Mouse (Mus musculus) ES-E14 (cell line): Measurements from ENCODE around the gene Tmem165. TPM values are rescaled to one million over a fixed set of nuclear protein-coding genes. Genes with fewer than 3 reads are reported as not detected.
A peak's percentile ranks its signal among the peaks of the same experiment; 100 is the strongest.

Experiments used
- DNase-seq: peaks from one replicate; pipeline ENCODE4 v3.0.0-alpha.2; 2013; ENCODE audit warnings: low read depth, low spot score
- H3K27ac ChIP-seq: 2 replicates; pipeline ENCODE4 v1.5.1; 2012; ENCODE audit warnings: low read depth, mild to moderate bottlenecking, low read length, moderate library complexity, mixed read lengths; ENCODE audit not compliant: poor library complexity, insufficient read depth, severe bottlenecking
- H3K36me3 ChIP-seq: 2 replicates; pipeline ENCODE4 v1.6.1; 2012; ENCODE audit warnings: mild to moderate bottlenecking, low read length, moderate library complexity, mixed read lengths; ENCODE audit not compliant: control insufficient read depth, poor library complexity, insufficient read depth, severe bottlenecking
- H3K4me1 ChIP-seq, 2 experiments: fragments of 150-350 bp in 1 of 2; sonication (generic) in 1 of 2; 2 replicates each; pipeline ENCODE4 v1.6.1; 2012; ENCODE audit warnings: low read length in 2 of 2, mild to moderate bottlenecking in 1 of 2, mixed read lengths in 1 of 2; ENCODE audit not compliant: control insufficient read depth in 2 of 2, insufficient read depth in 2 of 2, poor library complexity in 1 of 2
- H3K4me3 ChIP-seq, 2 experiments: fragments of 150-350 bp in 1 of 2; sonication (generic) in 1 of 2; 2 replicates each; pipeline ENCODE4 v1.5.1; 2012; ENCODE audit warnings: low read length in 2 of 2, low read depth in 1 of 2, mild to moderate bottlenecking in 1 of 2, mixed read lengths in 1 of 2; ENCODE audit not compliant: insufficient read depth in 1 of 2, poor library complexity in 1 of 2, severe bottlenecking in 1 of 2
- H3K9ac ChIP-seq: 2 replicates; pipeline ENCODE4 v1.6.1; 2012; ENCODE audit warnings: low read depth, mild to moderate bottlenecking, low read length, mixed read lengths; ENCODE audit not compliant: poor library complexity, insufficient read depth, severe bottlenecking
- H3K9me3 ChIP-seq: fragments of 150-350 bp; sonication (generic); 2 replicates; pipeline ENCODE4 v1.6.1; 2012; ENCODE audit warnings: low read depth, mild to moderate bottlenecking, low read length; ENCODE audit not compliant: control insufficient read depth, insufficient read depth
- CHD2 ChIP-seq: IDR thresholded peaks from 2 replicates; pipeline ENCODE4 v1.6.1; 2014; ENCODE audit warnings: mild to moderate bottlenecking, low read depth, low read length, inconsistent platforms
- HCFC1 ChIP-seq: IDR thresholded peaks from 2 replicates; pipeline ENCODE4 v1.6.1; 2012; ENCODE audit warnings: low read length, inconsistent platforms, borderline replicate concordance; ENCODE audit not compliant: insufficient read depth
- MAFK ChIP-seq: IDR thresholded peaks from 2 replicates; pipeline ENCODE4 v1.6.1; 2014; ENCODE audit warnings: mild to moderate bottlenecking, low read depth, low read length, inconsistent platforms; ENCODE audit not compliant: insufficient read depth
- ZC3H11A ChIP-seq: IDR thresholded peaks from 2 replicates; pipeline ENCODE4 v1.6.1; 2012; ENCODE audit warnings: low read depth, mild to moderate bottlenecking, inconsistent platforms, low read length, borderline replicate concordance
- ZNF384 ChIP-seq: IDR thresholded peaks from 2 replicates; pipeline ENCODE4 v1.6.1; 2012; ENCODE audit warnings: low read depth, low read length, inconsistent platforms
- in situ Hi-C, 2 experiments: fragments of 600-800 bp; cut with MboI; formaldehyde crosslinking; loops; one replicate each; pipeline ENCODE4 v1.15.1; 2025; ENCODE audit warnings: low sequenced_read_pairs in 2 of 2, inconsistent platforms in 1 of 2; ENCODE audit not compliant: unreplicated experiment in 2 of 2
- total RNA-seq: library from RNA; depleted of rRNA; stranded (reverse); fragments of 300-350 nt; gene quantifications from 2 replicates; pipeline ENCODE4 v1.2.3, GENCODE M21; 2012; rRNA removed

Tmem165 gene
- 104 and 150 TPM in 2 replicates for total RNA-seq

DNA sequence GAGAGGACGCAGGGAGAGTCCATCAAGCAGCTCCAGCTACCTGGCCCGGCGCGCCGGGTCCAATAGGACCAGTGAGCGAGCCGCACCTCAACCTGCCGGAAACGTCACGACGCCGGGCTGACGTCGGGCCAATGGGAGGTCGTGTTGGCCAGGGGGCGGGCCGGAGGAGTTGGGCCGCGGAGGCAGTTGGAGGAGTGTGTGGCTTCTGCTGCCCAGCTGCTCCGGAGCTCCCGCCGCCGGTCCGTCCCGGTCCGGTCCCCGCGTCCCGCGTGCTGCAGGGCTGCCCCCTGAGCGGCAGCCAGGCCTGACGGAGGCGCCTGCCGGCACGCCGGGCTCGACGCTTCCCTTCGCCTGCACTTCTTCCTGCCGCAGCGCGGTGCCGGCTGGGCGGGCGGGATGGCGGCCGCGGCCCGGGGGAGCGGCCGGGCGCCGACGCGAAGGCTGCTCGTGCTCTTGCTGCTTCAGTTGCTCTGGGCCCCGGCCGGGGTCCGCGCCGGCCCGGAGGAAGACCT is at the start of gene Tmem165:
Tmem165 (plus strand) TSS at position 131 of the 512 bp plus-strand sequence.
- H3K36me3 ChIP-seq: peaks cover 3% of the 10 kb centered on the region; the same call in 1 of the 2 replicates
- DNase-seq: peak; percentile 81
- H3K27ac ChIP-seq: peak within 1 kb of the TSS; percentile 65
- TF ChIP-seq CHD2 (no peak), ZNF384 (no peak), HCFC1 (peak; percentile 63; the same call in 1 of the 2 replicates), ZC3H11A (no peak)
- in situ Hi-C loops: no loop called here
- no peaks in the 10 kb centered on the region for H3K9me3 ChIP-seq
- peaks cover 2 to 4% of the 10 kb centered on the region in 2 experiments; a peak in 2 of 4 replicates for H3K4me1 ChIP-seq
- peak within 1 kb of the TSS; percentile 95 for H3K9ac ChIP-seq
- H3K4me3 ChIP-seq: peak within 1 kb of the TSS; percentile 87 to 97

DNA sequence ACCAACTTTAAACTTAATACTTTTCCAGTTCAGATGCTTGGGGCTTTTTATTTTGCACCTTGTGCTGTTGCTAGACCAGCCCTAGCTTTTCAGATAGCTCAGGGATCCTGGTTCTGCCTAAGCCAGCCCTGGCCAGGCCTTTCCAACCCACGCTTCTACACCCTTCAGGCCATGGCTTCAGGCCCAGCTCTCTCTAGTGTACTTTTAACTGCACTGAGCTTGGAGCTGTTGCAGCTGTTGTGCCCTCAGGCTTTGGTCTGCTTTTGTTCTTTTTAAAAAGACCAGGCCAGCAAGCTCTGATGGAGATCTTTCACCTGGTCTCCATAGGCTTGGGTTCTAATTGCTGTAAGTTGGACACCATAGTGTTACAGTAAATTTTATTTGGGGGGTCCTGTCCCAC is 48.0 kb upstream of the Tmem165 start:
- no peak overlapping the region for H3K9ac ChIP-seq
- H3K9me3 ChIP-seq: no peaks in the 10 kb centered on the region
- no peak for TF ChIP-seq HCFC1
- no peak for TF ChIP-seq ZNF384
- no peak for TF ChIP-seq MAFK
- TF ChIP-seq ZC3H11A: no peak
- no peak for TF ChIP-seq CHD2
- no peak overlapping the region for H3K27ac ChIP-seq
- no peak for DNase-seq
- H3K4me1 ChIP-seq: peaks cover 0 to 7% of the 10 kb centered on the region in 2 experiments; a peak in 1 of 4 replicates
- H3K4me3 ChIP-seq: no peak overlapping the region
- H3K36me3 ChIP-seq: no peaks in the 10 kb centered on the region
- in situ Hi-C loops: no loop called here

DNA sequence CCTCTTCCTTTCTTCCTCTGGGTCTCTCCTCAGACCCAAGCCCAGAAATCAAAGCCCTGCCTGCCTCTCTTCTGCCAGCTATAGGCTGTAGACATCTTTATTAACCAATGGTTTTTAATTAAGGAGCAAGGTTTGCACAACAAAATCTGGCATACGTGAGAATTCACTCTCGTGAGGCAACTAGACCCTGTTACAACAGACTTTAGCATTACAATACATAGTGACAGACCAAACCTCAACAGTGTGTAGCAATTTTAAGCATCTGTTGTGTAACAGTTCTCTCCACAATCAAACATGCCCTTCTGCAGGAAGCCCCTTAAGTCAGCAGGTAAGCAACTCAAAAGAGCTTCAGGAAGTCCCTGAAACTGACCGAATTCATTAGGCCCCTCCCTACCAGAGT is 47.4 kb upstream of the Tmem165 start:
- no peak for DNase-seq
- no peak overlapping the region for H3K9ac ChIP-seq
- no peak overlapping the region for H3K4me3 ChIP-seq
- in situ Hi-C loops: no loop called here
- TF ChIP-seq CHD2: no peak
- H3K27ac ChIP-seq: no peak overlapping the region
- no peaks in the 10 kb centered on the region for H3K36me3 ChIP-seq
- H3K4me1 ChIP-seq: peaks cover 1 to 5% of the 10 kb centered on the region in 2 experiments; a peak in 2 of 4 replicates
- H3K9me3 ChIP-seq: no peaks in the 10 kb centered on the region

DNA sequence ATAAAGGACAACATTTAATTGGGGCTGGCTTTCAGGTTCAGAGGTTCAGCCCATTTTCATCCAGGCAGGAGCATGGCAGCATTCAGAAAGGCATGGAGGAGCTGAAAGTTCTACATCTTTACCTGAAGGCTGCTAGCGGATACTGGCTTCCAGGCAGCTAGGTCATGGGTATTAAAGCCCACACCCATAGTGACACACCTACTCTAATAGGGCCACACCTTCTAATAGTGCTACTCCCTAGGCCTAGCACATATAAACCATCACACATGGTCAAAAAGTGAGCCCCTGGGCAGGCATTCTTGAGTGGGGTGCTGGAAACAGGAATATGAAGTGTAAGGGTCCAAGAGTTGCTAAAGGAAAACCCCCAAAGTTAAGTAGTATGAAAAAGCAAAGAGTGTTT is 46.1 kb upstream of the Tmem165 start:
- in situ Hi-C loops: no loop called here
- Histone ChIP-seq H3K9ac (no peak overlapping the region), H3K4me1 (peaks cover 2 to 7% of the 10 kb centered on the region in 2 experiments; a peak in 2 of 4 replicates), H3K27ac (no peak overlapping the region), H3K4me3 (no peak overlapping the region), H3K36me3 (no peaks in the 10 kb centered on the region), H3K9me3 (no peaks in the 10 kb centered on the region)
- no peak for DNase-seq
- no peak for TF ChIP-seq ZC3H11A
- no peak for TF ChIP-seq HCFC1
- TF ChIP-seq MAFK: no peak
- TF ChIP-seq CHD2: no peak
- TF ChIP-seq ZNF384: no peak

DNA sequence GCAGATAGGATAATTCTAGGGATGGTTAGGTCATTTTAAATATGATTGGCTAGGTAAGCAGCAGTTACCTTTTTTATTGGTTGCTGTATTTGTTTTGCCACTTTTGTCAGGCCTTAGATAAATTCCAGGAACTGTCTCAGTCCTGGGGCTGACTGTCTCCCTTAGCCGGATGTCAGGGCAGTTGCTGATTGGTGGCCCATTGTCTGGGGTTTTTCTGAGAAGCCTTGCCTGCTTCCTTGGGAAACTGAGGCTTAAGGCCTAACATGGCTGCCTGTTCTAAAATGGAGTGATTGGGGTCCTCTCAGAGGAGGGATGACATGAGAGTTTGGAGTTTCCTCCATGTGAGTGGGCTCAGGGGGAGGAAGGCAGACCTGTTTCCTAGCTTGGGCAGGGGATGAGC is 45.6 kb upstream of the Tmem165 start:
- no peak for DNase-seq
- TF ChIP-seq MAFK (no peak), ZC3H11A (no peak), CHD2 (no peak), ZNF384 (no peak), HCFC1 (no peak)
- no peaks in the 10 kb centered on the region for H3K9me3 ChIP-seq
- no peak overlapping the region for H3K4me3 ChIP-seq
- no peak overlapping the region for H3K27ac ChIP-seq
- peaks cover 2 to 7% of the 10 kb centered on the region in 2 experiments; a peak in 2 of 4 replicates for H3K4me1 ChIP-seq
- no peak overlapping the region for H3K9ac ChIP-seq
- in situ Hi-C loops: no loop called here
- no peaks in the 10 kb centered on the region for H3K36me3 ChIP-seq
